Mouse (Mus musculus) stomach, embryonic 16.5 days (tissue): ENCODE measurements around the gene Slc4a11. TPM values are rescaled to one million over a fixed set of nuclear protein-coding genes. Genes with fewer than 3 reads are reported as not detected.
A peak's percentile ranks its signal among the peaks of the same experiment; 100 is the strongest.
"Not testable (repeated sequence)": the region's sequence is repeated elsewhere in the genome, so short reads cannot be mapped to it uniquely, and the experiment has no call there.

Source experiments
- ATAC-seq: fragments of 200-750 bp; cut with Nextera tagmentation; 2 replicates; pipeline ENCODE4 v1.8.0; 2017; ENCODE audit warnings: moderate number of reproducible peaks, moderate TSS enrichment; ENCODE audit not compliant: insufficient read depth, low FRiP score
- H3K27ac ChIP-seq: fragments of 300-500 bp; sonication (generic); 2 replicates; pipeline ENCODE4 v1.5.1; 2014; ENCODE audit warnings: low read length
- H3K27me3 ChIP-seq: fragments of 300-500 bp; sonication (generic); 2 replicates; pipeline ENCODE4 v1.6.1; 2014; ENCODE audit warnings: low read length, control low read depth, mixed read lengths; ENCODE audit not compliant: control insufficient read depth, insufficient read depth
- H3K36me3 ChIP-seq: fragments of 300-500 bp; sonication (generic); 2 replicates; pipeline ENCODE4 v1.6.1; 2014; ENCODE audit warnings: low read length; ENCODE audit not compliant: control insufficient read depth, insufficient read depth
- H3K4me1 ChIP-seq: fragments of 300-500 bp; sonication (generic); 2 replicates; pipeline ENCODE4 v1.6.1; 2014; ENCODE audit warnings: low read length, control low read depth, mixed read lengths; ENCODE audit not compliant: control insufficient read depth, insufficient read depth
- H3K4me2 ChIP-seq: fragments of 300-500 bp; sonication (generic); 2 replicates; pipeline ENCODE4 v1.6.1; 2014; ENCODE audit warnings: low read depth, low read length, mixed read lengths
- H3K4me3 ChIP-seq: fragments of 300-500 bp; sonication (generic); replicated peaks from 2 replicates; pipeline ENCODE4 v1.5.1; 2014; ENCODE audit warnings: mild to moderate bottlenecking, low read length
- H3K9ac ChIP-seq: fragments of 300-500 bp; sonication (generic); 2 replicates; pipeline ENCODE4 v1.6.1; 2014; ENCODE audit warnings: low read length
- H3K9me3 ChIP-seq: fragments of 300-500 bp; sonication (generic); replicated peaks from 2 replicates; pipeline ENCODE4 v1.6.1; 2016; ENCODE audit warnings: low read length, control low read depth; ENCODE audit not compliant: control insufficient read depth
- WGBS: fragments of 180-500 bp; shearing (Covaris S2); extraction: QIAGEN DNeasy Blood & Tissue Kit; methylation state at CpG from one replicate; pipeline ENCODE4 v1.1.7; 2014; 5-methylcytosine and 5-hydroxymethylcytosine counted together
- polyA plus RNA-seq: library from polyadenylated mRNA; unstranded; fragments of >200 nt; fragmentation: Nextera tagmentation; extraction: Ambion mirVana; gene quantifications from 2 replicates; pipeline ENCODE4 v1.2.1, GENCODE M21; 2015

Slc4a11 gene
- polyA plus RNA-seq, 1 experiment from 2014 or later = 0.70 TPM

GRCm38 (mm10) chr2:130663342-130663741 is 34.0 kb downstream of the Slc4a11 start:
- Histone ChIP-seq H3K9me3 (no peaks in the 10 kb centered on the region), H3K4me1 (peaks cover 20% of the 10 kb centered on the region), H3K27me3 (no peaks in the 10 kb centered on the region), H3K9ac (peak overlapping the region; percentile 92), H3K27ac (no peak overlapping the region), H3K4me2 (peak overlapping the region; percentile 62), H3K36me3 (peaks cover 7% of the 10 kb centered on the region; the same call in 1 of the 2 replicates), H3K4me3 (peak overlapping the region; percentile 69)
- WGBS = 91% methylated on average over 11 of the region's 11 CpGs
- ATAC-seq = no peak

- no peaks in the 10 kb centered on the region for H3K9me3 ChIP-seq
- H3K4me1 ChIP-seq = peaks cover 9% of the 10 kb centered on the region
- 93% methylated on average over 10 of the region's 10 CpGs for WGBS
- no peak overlapping the region for H3K27ac ChIP-seq
- H3K9ac ChIP-seq = no peak overlapping the region
- no peak for ATAC-seq
- no peak overlapping the region for H3K4me3 ChIP-seq
- H3K27me3 ChIP-seq = no peaks in the 10 kb centered on the region
- H3K4me2 ChIP-seq = no peak overlapping the region
- H3K36me3 ChIP-seq = peaks cover 21% of the 10 kb centered on the region
Observed at GRCm38 (mm10) chr2:130658530-130658929, 38.8 kb downstream of the Slc4a11 start.

- H3K9me3 ChIP-seq = no peaks in the 10 kb centered on the region
- H3K4me1 ChIP-seq = no peaks in the 10 kb centered on the region
- WGBS = 86% methylated on average over 6 of the region's 6 CpGs
- no peak overlapping the region for H3K9ac ChIP-seq
- peaks cover 21% of the 10 kb centered on the region for H3K36me3 ChIP-seq
- no peak overlapping the region for H3K4me2 ChIP-seq
- ATAC-seq = no peak
- no peak overlapping the region for H3K27ac ChIP-seq
- no peaks in the 10 kb centered on the region for H3K27me3 ChIP-seq
- no peak overlapping the region for H3K4me3 ChIP-seq
Observed at GRCm38 (mm10) chr2:130657541-130657940, 39.8 kb downstream of the Slc4a11 start.

- Histone ChIP-seq H3K9ac (no peak overlapping the region), H3K27ac (no peak overlapping the region), H3K4me2 (no peak overlapping the region), H3K9me3 (no peaks in the 10 kb centered on the region), H3K36me3 (peaks cover 21% of the 10 kb centered on the region), H3K27me3 (no peaks in the 10 kb centered on the region), H3K4me1 (no peaks in the 10 kb centered on the region), H3K4me3 (no peak overlapping the region)
- no peak for ATAC-seq
- WGBS = 93% methylated on average over 9 of the region's 9 CpGs
Observed at GRCm38 (mm10) chr2:130656536-130656935, 40.8 kb downstream of the Slc4a11 start.

- no peaks in the 10 kb centered on the region for H3K9me3 ChIP-seq
- WGBS = 84% methylated on average over 6 of the region's 6 CpGs
- H3K36me3 ChIP-seq = peaks cover 19% of the 10 kb centered on the region
- ATAC-seq = no peak
- no peaks in the 10 kb centered on the region for H3K27me3 ChIP-seq
- no peak overlapping the region for H3K4me2 ChIP-seq
- no peaks in the 10 kb centered on the region for H3K4me1 ChIP-seq
- no peak overlapping the region for H3K4me3 ChIP-seq
- no peak overlapping the region for H3K9ac ChIP-seq
- H3K27ac ChIP-seq = no peak overlapping the region
Observed at GRCm38 (mm10) chr2:130655660-130656339, 41.5 kb downstream of the Slc4a11 start.

GRCm38 (mm10) chr2:130653760-130654159 is 43.6 kb downstream of the Slc4a11 start:
- Histone ChIP-seq H3K36me3 (peaks cover 19% of the 10 kb centered on the region), H3K27ac (no peak overlapping the region), H3K9ac (no peak overlapping the region), H3K4me1 (no peaks in the 10 kb centered on the region), H3K27me3 (no peaks in the 10 kb centered on the region), H3K4me2 (no peak overlapping the region), H3K9me3 (no peaks in the 10 kb centered on the region), H3K4me3 (no peak overlapping the region)
- ATAC-seq = no peak
- 81% methylated on average over 1 of the region's 1 CpGs for WGBS

- WGBS = 86% methylated on average over 2 of the region's 2 CpGs
- Histone ChIP-seq H3K4me3 (no peak overlapping the region), H3K9me3 (no peaks in the 10 kb centered on the region), H3K27ac (no peak overlapping the region), H3K27me3 (no peaks in the 10 kb centered on the region), H3K4me1 (no peaks in the 10 kb centered on the region), H3K4me2 (no peak overlapping the region), H3K36me3 (peaks cover 16% of the 10 kb centered on the region), H3K9ac (no peak overlapping the region)
- ATAC-seq = no peak
Observed at GRCm38 (mm10) chr2:130653303-130653702, 44.0 kb downstream of the Slc4a11 start.

- H3K4me3 ChIP-seq, H3K27me3 ChIP-seq, H3K36me3 ChIP-seq, ATAC-seq, H3K9ac ChIP-seq, H3K4me1 ChIP-seq, H3K4me2 ChIP-seq, H3K9me3 ChIP-seq, H3K27ac ChIP-seq: not testable (repeated sequence)
- 79% methylated on average over 6 of the region's 6 CpGs for WGBS
Observed at GRCm38 (mm10) chr2:130649028-130649427, 48.3 kb downstream of the Slc4a11 start.

GRCm38 (mm10) chr2:130645198-130645597 is 52.1 kb downstream of the Slc4a11 start:
- no peak for ATAC-seq
- H3K9ac ChIP-seq = no peak overlapping the region
- no peaks in the 10 kb centered on the region for H3K9me3 ChIP-seq
- H3K4me3 ChIP-seq = no peak overlapping the region
- H3K4me1 ChIP-seq = peaks cover 6% of the 10 kb centered on the region
- no peak overlapping the region for H3K4me2 ChIP-seq
- 82% methylated on average over 4 of the region's 4 CpGs for WGBS
- no peak overlapping the region for H3K27ac ChIP-seq
- no peaks in the 10 kb centered on the region for H3K36me3 ChIP-seq
- H3K27me3 ChIP-seq = no peaks in the 10 kb centered on the region
